Mouse (Mus musculus) adrenal gland (tissue): ENCODE results near the gene Lmx1a.

Experiments
- intact Hi-C: fragments of 180-260 bp; cut with DNase I; formaldehyde crosslinking; loops from one replicate; pipeline ENCODE4 v1.15.1; 2025

Gene Lmx1a

DNA sequence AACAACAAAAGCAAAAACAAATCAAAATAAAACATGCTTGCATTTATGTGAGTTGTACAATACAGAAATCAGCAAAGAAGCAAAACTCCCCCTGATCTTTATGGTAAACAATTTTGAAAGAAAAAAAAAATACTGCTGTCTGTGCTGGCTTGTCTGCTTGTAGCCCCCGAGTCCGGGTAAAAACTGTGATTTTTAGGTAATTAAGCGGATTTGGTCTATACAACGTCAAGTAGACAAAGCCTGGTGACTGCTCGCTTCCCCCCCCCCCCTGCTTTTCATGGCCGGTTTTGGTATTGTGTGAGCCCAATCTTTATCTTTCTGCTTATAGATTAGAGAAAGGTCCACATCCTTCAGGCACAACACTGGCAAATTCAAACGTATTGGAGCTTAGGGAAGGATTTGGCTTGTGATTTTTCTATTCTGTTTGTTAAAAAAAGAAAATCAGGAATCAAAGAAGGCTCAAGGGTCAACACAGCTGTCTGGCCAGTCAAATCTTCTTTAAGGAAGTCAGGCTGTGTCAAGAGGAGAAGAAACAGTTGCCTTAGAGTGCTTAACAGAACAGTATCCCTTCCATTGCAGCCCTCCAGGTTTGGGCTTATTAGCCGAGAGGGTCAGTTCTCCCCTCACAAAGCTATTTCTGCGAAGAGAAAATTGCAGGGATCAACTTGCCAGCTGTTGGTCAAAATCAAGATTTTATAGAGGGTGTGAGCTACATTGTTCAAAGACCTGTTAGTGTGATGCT lies 4.6 kb downstream of the Lmx1a start:
- intact Hi-C loops, result no loop called here

DNA sequence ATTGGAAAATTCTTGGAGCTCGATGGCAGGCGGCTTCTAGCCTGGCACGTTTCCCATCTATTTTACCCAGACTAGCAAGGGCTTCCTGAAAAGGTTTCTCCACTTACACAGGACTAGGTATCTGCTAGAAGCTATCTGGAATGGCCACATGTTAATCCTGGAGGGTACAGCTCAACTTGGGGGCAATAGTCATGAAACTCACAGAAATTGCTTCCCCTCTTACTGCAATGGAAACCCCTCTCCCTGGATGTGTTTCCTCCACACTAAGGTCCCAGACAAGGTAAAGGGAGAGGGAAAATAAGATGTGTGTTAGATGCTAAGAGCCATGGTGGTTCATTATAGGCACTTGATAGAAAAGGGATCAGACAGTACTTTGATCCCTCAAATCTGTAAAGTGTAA lies 5.7 kb downstream of the Lmx1a start:
- intact Hi-C loops, result no loop called here

DNA sequence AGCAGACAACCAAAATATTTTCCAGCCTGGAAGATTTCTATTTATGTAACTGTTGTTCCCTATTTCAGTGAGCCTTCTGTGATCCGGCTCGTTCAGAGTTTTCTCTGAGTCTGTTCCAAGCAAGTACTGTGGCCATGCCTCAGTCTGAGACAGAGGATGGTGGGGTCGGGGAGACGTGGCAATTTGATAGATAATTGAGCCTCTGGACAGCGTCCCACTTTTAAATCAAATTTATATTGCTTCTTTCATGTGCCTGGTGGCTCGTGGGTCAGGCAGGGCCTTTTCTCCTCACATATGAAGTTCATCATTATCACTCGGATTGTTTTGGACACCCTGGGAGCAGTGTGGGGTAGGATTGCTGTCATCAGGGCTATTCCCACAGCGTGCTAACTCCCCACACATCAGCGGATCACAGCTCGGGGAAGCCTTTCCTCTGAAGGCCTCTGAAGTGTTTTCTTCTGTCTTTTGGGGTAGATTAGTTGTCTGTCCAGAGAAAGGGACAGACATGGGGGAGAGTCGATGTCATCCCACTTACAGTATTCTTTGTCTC lies 6.9 kb downstream of the Lmx1a start:
- intact Hi-C loops, result no loop called here

DNA sequence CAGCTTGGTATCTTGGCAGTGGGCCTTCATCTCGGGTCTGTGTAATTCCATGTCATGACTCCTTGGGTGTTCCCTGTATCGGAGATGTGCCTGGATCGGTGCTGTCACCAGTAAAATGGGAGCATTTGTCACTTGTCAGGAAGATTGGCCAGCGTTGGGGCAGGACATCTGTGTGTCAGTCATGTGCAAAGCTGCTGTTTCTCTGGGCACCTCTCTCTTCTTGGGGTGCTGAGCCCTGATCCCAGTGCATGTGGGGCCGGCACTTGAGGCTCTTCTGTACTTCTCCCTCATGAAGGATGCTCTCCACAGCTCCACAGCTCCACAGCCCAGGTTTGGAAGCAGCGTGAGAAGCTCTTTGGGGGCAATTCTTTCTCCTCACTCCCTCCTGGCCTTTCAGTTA lies 10.7 kb downstream of the Lmx1a start:
- intact Hi-C loops, result no loop called here

DNA sequence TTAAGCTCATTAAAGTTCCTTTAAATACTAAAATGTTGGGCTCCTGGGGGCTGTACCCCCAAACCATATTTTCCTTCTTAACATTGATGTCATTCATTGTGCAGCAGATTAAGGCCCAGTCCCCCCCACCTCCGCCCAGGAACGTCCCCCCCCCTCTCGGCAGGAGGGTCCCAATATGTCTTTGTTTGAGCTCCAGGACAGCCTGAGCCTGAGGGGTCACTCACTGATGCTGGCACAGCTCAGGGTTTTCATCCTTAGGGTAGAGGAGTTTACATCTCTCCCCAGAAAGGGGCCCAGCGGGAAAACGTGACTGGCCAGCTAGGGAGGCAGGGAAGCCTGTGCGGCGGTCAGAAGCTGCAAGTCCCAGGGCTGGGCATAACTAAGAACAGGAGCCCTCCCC lies 11.2 kb downstream of the Lmx1a start:
- intact Hi-C loops, result no loop called here

DNA sequence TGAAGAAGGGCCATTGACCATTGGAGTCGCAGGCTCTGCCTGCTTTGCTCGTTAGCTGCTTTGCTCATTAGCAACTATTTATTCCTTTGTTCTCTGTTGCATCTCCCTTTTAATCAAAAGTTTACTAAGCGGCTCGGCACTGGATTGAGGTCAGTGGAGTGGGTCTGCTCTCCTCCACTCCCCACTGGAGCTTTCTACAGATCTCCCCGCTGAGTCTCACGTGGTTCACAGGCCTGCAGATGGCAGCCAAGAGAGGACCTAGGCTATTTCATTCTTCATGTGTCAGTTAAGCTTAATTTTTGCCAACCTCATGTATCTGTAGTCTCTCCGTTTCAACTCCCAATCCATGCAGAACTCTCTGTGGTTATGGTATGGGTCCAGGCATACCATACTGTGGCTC lies 16.5 kb downstream of the Lmx1a start:
- intact Hi-C loops, result no loop called here

DNA sequence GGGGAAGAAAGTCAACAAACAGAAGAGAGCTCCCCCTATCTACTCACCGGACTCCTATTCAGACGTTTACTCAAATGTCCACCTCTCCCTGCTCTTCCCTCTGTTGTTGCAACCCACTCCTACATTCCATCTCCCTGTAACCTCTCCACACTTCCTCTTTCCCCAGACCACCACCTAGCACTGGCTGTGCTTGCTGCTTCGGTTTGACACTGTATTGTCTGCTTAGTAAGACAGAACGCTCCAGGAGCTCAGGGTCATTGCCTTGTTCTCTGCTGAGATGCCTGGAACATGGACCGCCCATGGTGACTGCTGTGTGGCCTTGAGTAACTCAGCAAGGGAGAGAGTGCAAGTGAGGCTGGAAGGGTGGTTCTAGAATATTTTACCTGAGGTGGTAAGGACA lies 19.7 kb downstream of the Lmx1a start:
- intact Hi-C loops, result no loop called here

DNA sequence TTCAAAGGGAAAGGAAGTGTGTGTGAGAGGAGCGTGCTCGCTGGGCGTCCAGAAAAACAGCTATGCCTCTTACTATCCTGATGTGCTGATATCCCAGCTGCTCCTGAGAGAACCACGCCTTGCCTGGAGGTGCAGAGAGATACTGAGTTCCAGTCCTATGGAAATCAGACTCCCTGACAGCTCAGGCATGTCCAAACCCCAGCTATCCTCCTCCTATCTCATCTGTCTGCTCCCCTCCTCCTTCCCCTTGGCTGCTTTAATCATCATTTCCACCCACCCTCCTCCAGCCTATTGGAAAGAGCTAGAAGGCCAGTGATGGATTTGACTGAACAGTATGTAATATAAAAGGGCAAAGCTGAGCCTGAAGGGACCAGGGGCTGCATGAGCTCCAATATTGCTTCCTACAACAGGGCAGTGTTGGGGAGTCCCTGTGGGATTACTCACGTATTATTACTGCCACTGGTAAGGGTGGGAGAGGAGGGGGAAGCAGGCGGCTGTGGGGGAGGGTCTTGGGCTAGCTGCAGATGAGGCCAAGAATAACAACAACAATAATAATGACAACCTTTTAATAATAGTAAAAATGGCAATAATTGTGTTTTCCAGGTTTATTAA lies 26.8 kb downstream of the Lmx1a start:
- intact Hi-C loops, result no loop called here

DNA sequence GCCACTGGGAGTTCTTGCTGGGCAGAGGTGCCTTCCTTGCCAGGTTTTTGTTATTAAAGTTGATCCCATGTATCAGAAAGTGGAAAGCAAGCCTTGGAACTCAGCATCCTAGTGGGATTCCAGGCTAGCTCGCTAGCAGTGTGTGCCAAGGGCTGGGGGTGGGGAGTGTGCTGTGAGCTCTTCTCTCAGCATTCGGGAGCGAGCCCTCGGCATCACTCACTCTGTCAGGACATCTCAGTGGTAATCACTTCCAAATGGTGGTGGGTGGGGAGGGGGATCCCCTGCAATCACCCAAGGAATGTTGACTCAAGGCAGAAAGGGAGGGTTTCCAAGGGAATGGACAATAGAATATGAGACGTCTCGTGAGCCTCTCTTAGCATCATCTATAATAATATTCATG lies 45.4 kb downstream of the Lmx1a start:
- intact Hi-C loops, result no loop called here

DNA sequence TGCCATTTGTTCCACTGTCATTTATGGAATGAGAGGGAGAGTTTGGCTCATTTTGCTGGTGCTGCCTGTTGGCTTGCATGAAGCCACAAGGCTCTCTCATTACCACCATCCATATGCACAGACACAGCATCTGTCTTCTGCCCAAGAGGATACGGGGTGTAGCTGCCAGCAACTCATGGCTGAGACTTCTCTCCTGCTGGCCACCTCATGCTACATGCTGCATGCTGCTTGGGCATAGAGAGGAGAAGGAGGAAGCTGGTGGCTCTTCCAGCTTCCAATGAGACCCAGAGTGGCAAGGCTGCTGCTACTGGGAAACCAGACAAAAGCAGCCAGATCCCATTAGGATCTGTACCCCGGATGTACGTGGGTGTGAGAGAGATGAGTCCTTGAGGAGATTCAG lies 47.8 kb downstream of the Lmx1a start:
- intact Hi-C loops, result no loop called here

DNA sequence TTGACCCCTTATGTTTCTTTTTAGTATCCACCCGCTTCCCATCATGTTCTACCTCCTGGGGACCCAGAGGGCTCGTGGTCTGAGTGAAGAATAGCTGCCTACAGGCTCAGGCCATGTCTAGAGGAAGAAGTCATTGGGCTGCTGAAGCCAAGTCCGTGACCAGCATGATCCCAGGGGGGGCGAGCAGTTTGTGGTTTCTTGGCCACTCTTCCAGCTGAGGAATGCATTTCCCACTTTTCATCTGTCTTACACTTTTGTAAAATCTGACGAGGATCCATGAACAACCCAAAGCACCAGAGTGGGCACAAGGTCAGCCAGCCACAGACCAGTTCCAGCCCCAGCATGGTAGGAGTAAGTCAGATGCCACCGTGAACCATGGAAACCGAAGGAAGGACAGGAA lies 50.2 kb downstream of the Lmx1a start:
- intact Hi-C loops, result no loop called here

DNA sequence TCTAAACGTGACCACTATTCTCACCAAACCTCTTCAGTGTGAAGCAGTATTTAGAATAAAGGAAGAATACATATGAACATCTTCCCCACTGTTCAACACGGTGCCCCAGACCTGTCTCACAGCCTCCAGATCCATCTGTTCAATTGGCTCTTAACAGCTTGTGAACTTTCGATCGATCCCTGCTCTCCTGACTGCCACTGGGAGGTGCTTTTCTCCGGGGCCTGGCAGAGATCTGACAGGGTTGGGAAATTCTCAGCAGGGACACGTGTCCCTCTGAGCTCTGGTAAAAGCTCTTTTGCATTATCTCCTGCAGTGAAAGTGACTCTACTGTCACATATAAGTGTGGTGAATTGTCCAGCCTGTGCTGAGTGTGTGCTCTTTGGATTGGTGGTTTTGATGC lies 57.6 kb downstream of the Lmx1a start:
- intact Hi-C loops, result no loop called here

DNA sequence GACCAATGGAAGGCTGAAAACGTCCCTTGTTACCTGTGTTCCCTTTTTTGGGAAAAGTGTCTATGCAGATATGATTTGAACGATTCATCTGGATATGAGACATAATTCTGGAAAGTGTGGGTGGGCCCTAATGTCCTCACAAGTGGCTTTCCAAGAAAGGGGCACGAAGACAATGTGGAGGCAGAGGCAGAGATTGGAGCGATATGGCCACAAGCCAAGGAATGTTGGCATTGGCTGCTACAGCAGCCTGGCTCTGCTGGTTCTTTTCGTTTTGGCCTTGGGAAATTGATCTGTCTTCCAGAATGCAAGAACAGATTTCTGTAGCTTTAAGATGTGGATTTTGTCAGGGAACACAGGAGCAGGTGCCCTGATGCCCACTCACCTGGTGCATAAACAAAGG lies 63.6 kb downstream of the Lmx1a start:
- intact Hi-C loops, result no loop called here

DNA sequence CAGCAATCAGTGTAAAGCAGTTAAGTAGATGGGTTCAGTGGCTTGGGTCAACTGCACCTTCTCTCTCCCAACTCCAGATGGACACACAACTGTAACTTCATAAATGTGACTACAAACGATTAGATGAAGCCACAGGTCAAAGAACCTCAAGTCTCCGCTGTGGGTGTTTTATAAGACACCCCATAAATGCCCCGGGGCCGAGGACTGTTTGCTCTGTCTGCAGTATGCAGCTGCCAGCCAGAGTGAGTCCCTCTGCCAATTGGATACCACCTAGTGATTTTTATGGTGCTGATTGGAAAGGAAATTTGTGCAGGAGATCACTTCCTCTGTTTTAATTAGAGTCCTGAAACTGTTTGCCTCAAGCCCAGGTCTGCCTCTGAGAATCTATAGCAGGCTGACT lies 65.0 kb downstream of the Lmx1a start:
- intact Hi-C loops, result no loop called here

DNA sequence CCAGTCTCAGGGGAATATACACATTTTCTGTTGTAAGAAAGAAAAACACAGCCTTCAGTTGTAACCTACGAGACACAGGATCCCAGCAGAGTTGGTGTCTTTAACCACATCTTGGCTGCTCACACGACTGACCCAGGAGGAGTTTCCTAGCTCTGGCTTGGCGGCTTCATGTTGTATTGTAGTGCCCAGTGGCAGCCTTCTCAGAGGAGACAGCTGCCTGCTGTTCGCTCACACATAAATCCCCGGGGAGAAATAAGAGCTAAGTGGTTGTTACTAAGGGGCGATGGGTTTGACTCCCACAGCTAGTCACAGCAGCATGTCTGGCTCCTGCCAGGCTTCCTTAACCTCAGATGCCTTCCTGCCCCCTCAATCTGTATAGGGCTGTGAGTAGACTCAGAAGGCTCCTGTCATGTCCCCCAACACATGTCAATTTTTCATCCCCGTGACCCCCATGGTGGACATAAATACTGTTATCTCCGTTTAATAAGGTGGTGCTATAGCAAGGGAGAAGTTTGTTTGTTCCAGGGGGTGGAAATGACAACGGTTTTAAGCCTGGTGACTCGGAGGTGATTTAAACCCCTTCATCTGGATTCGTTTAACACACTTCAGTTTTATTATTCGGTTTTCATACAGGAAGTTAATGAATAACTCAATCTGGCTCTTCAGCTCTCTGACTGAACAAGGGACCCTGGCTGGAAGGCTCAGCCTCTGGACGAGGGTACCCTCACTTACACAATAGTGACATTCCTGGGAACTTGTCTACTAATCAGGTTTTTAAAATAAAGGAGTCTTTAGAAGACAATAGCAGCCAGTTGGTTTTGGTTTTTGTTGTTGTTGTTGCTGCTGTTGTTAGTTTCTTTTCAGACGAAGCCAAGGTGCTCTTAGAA lies 65.8 kb downstream of the Lmx1a start:
- intact Hi-C loops, result no loop called here

DNA sequence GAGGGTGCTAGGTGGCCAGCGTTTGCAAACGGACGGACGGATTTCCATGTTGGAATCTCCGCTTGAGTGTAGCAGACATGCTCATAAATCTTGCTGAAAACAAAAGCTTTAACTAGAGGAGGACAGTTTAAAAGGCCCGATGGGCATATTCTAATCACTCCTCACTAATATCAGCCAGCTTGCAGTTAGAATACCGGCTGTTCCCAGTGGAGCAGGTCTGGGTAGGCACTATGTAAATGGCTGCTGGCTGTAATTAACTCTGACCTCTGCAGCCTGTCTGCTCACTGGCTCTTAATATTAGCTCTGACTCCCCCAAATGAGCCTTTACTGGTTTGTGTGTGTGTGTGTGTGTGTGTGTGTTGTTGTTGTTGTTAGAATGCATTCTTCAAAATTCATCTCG lies 69.2 kb downstream of the Lmx1a start:
- intact Hi-C loops, result no loop called here

DNA sequence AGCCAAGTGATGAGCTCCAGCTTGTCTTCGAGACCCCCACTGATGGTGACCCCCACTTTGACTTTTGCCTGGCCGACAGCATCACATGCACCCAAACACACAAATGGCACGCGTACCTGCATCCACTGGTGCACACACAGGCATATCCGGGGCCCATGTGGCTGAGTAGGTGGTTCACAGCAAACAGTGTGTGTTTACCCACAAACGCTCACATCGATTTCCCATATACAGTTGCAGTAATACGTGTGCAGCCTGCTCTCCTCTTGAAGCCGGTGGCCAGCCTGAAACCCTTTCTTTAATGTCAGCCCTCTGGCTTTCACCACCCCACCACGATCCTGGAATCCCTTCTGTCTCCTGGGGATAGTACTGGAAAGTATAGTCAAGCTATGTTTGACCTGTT lies 71.3 kb downstream of the Lmx1a start:
- intact Hi-C loops, result no loop called here

DNA sequence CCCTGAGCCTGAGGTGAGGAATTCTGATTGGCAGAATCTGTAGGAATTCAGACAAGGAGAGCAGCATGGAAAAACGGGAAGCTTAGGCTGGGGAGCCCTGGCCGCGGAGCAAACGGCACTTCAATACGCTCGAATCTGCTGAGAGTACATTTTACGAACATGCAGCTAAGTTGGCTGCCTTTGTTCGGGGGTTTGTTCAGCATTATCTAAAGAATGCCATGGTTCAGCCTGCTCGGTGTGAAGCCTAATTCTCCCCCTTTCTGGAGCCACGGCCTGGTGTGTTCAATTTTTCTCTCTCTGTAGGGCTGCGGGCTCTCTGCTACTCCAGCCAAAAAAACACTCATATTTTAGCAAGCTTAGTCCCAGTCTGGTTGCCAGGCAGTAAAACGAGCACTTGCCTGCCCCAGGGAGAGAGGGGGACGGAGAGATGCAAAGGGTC lies 72.8 kb downstream of the Lmx1a start:
- intact Hi-C loops, result no loop called here

DNA sequence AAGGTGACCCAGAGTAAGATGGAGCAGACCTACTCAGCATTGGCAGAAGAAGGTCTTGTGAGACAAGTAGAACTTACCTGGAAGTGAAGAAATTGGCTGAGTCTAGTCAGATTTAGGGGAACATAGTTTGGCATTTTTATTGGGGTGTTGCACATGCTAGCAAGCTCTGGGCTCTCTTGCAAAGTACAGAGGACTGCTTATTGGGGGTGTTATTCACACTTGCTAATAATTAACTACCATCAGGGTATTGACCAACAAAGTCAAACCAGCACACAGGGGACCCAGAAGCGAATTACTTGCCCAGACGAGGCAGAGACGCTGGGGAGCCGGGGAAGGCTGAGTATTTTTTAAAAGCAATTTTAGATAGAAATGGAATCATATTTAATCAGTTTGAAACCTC lies 77.6 kb downstream of the Lmx1a start:
- intact Hi-C loops, result no loop called here

DNA sequence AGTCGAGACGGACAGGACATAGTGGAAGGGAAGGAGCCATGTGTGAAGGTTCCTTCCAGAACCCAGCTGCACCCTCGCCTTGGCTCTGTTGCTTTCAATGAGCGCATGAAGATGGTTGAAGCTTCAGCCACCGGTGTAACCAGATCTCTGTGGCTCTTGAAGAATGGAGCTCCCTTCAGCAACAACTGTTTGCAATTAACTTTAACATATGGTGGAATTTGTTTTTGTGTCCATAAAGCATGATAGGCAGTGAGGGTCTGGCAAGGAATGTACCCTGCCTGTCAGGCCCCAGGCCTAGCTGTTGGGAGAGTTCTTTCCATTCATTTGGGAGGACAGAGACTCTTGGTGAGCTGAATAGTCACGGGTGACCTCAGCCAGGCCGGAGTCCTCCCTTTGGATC lies 81.4 kb downstream of the Lmx1a start:
- intact Hi-C loops, result no loop called here

DNA sequence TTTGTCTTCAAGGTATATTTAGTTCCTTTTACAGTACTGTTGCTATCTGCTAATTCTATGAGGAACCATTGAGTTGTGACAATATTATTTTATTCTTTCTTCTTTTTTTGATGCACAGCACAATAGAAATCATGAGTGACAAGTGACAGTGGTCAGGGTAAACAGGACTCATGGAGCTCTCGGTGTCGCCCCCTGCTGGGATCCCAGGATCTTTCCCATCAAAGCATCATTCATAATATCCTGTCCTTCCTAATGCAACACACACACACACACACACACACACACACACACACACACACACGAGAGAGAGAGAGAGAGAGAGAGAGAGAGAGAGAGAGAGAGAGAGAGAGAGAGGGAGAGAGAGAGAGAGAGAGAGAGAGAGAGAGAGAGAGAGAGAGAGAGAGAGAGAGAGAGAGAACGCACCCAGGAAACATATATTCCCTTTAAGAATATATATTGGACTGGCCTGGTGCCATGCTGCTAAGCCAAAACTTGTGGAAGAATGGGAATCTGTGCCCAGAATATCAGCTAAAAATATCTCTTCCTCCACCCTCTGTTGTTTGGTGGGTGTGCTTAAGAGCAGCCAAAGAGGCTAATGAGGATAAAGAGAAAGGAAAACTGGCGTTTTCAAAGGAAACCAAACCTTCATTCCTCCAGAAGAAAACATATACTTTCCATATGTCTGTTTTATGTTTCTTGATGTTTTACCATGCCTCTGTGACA lies 90.9 kb downstream of the Lmx1a start:
- intact Hi-C loops, result loop anchor here (10.0 kb wide), 1 partner anchor 365 kb away; no protein-coding TSS in a partner anchor
